Mouse (Mus musculus) limb, embryonic 11.5 days (tissue): ENCODE measurements at regions not wholly inside any gene's neighbourhood (a gene's known extent, or its start where the extent isn't known, plus 50 kb on each side); places are given as distances from the start of the nearest gene placed in this dataset.
A peak's percentile ranks its signal among the peaks of the same experiment; 100 is the strongest.
"Not testable (repeated sequence)": the region's sequence is repeated elsewhere in the genome, so short reads cannot be mapped to it uniquely, and the experiment has no call there.

Experiments used
- ATAC-seq: fragments of 200-750 bp; cut with Nextera tagmentation; 2 replicates; pipeline ENCODE4 v1.8.0; 2017; ENCODE audit warnings: low read depth; ENCODE audit not compliant: insufficient number of reproducible peaks, low FRiP score, low TSS enrichment
- DNase-seq: peaks from one replicate; pipeline ENCODE4 v3.0.0-alpha.2; 2015; ENCODE audit warnings: low spot score
- H3K27ac ChIP-seq: fragments of 300-500 bp; sonication (generic); replicated peaks from 2 replicates; pipeline ENCODE4 v1.5.1; 2014; ENCODE audit warnings: low read depth, mild to moderate bottlenecking, low read length
- H3K27me3 ChIP-seq: fragments of 300-500 bp; sonication (generic); 2 replicates; pipeline ENCODE4 v1.6.1; 2014; ENCODE audit warnings: mild to moderate bottlenecking, low read length, mixed read lengths; ENCODE audit not compliant: control insufficient read depth, insufficient read depth
- H3K36me3 ChIP-seq: fragments of 300-500 bp; sonication (generic); 2 replicates; pipeline ENCODE4 v1.6.1; 2014; ENCODE audit warnings: mild to moderate bottlenecking, low read length, moderate library complexity, mixed read lengths; ENCODE audit not compliant: control insufficient read depth, insufficient read depth
- H3K4me1 ChIP-seq: fragments of 300-500 bp; sonication (generic); 2 replicates; pipeline ENCODE4 v1.6.1; 2014; ENCODE audit warnings: low read length, mixed read lengths; ENCODE audit not compliant: control insufficient read depth, insufficient read depth
- H3K4me2 ChIP-seq: fragments of 300-500 bp; sonication (generic); 2 replicates; pipeline ENCODE4 v1.6.1; 2014; ENCODE audit warnings: low read depth, mild to moderate bottlenecking, moderate library complexity; ENCODE audit not compliant: severe bottlenecking
- H3K4me3 ChIP-seq: fragments of 300-500 bp; sonication (generic); 2 replicates; pipeline ENCODE4 v1.5.1; 2014; ENCODE audit warnings: low read depth, low read length
- H3K9ac ChIP-seq: fragments of 300-500 bp; sonication (generic); 2 replicates; pipeline ENCODE4 v1.6.1; 2014; ENCODE audit warnings: mild to moderate bottlenecking, low read length
- H3K9me3 ChIP-seq: fragments of 300-500 bp; sonication (generic); 2 replicates; pipeline ENCODE4 v1.6.1; 2016; ENCODE audit warnings: low read length; ENCODE audit not compliant: control insufficient read depth
- WGBS: fragments of 180-500 bp; shearing (Covaris S2); extraction: QIAGEN DNeasy Blood & Tissue Kit; methylation state at CpG from one replicate; pipeline ENCODE4 v1.1.7; 2014; 5-methylcytosine and 5-hydroxymethylcytosine counted together

GRCm38 (mm10) chr7:39705118-39706095 is 187.8 kb downstream of the Zfp619 start:
- H3K36me3 ChIP-seq = no peaks in the 10 kb centered on the region
- no peak overlapping the region for H3K4me2 ChIP-seq
- H3K4me3 ChIP-seq = no peak overlapping the region
- DNase-seq = no peak
- no peak overlapping the region for H3K9ac ChIP-seq
- H3K4me1 ChIP-seq = no peaks in the 10 kb centered on the region
- no peak overlapping the region for H3K27ac ChIP-seq
- no peaks in the 10 kb centered on the region for H3K9me3 ChIP-seq
- ATAC-seq = no peak
- no peaks in the 10 kb centered on the region for H3K27me3 ChIP-seq
- 52% methylated on average over 5 of the region's 5 CpGs for WGBS

DNA sequence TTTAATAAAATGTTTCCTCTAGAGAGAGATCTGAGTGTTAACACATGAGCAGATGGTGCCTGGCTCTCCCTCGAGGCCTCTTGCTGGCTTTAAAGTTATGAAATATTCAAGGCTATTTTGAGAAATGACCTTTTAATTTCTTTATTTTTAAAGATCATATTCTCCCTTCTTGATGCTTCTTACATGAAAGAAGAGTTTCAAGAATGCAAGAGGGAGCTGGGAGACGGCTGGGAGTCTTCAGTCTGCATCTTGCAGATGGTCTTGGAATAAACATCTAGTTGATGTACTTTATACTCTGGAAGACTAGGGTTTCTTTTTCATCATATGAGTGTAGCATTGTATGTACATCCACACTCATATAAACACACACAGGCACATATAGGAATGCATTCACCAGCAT is 189.0 kb downstream of the Zfp619 start:
- H3K9me3 ChIP-seq = no peaks in the 10 kb centered on the region
- no peak for ATAC-seq

GRCm38 (mm10) chr7:39716340-39717150 is 199.0 kb downstream of the Zfp619 start:
- no peak overlapping the region for H3K4me2 ChIP-seq
- no peak overlapping the region for H3K4me3 ChIP-seq
- no peaks in the 10 kb centered on the region for H3K27me3 ChIP-seq
- H3K9ac ChIP-seq = peak overlapping the region; percentile 23; the same call in 1 of the 2 replicates
- H3K27ac ChIP-seq = no peak overlapping the region
- no peaks in the 10 kb centered on the region for H3K4me1 ChIP-seq
- no peaks in the 10 kb centered on the region for H3K36me3 ChIP-seq
- DNase-seq = peak; percentile 28
- no peaks in the 10 kb centered on the region for H3K9me3 ChIP-seq
- ATAC-seq = no peak
- WGBS = 25% methylated on average over 11 of the region's 11 CpGs

More for the DNA sequence above, 189.0 kb downstream of the Zfp619 start:
- WGBS = 79% methylated on average over 2 of the region's 2 CpGs
- no peak overlapping the region for H3K4me3 ChIP-seq
- H3K27ac ChIP-seq = no peak overlapping the region
- no peak overlapping the region for H3K9ac ChIP-seq
- H3K4me1 ChIP-seq = no peaks in the 10 kb centered on the region
- no peaks in the 10 kb centered on the region for H3K36me3 ChIP-seq
- no peak overlapping the region for H3K4me2 ChIP-seq
- no peak for DNase-seq
- no peaks in the 10 kb centered on the region for H3K27me3 ChIP-seq

DNA sequence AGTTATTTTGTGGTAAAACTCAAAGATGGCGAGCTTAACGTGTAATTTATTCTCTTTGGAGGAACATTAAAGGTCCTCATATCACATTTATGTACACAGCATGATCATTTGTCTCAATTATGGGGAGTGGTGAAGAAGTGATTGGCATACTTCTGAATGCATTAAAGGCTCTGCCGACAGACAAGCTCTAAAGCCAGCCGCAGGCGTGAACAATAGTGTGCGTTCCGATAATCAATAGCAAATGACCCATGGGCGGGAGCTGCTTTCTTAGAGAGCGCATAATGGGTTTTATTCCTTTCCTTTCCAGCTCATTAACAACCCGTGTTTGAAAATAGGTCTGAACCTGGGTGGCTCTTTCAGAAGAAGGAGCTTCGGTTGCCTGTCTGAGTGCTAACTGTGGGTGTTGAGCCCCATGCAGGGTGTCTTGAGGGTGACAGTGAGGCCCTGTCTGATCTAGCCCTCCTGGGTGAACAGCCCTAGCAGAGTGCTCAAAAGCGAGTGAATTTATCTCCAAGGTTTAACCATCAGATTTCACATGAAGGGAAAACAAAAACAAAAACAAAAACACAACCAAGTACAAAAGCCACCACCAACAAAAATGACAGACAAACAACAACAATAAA is 210.5 kb downstream of the Zfp619 start:
- ATAC-seq (no peak), DNase-seq (no peak)
- Histone ChIP-seq H3K27me3 (no peaks in the 10 kb centered on the region), H3K27ac (no peak overlapping the region), H3K9me3 (no peaks in the 10 kb centered on the region), H3K4me1 (no peaks in the 10 kb centered on the region), H3K36me3 (no peaks in the 10 kb centered on the region), H3K4me3 (no peak overlapping the region), H3K9ac (no peak overlapping the region), H3K4me2 (no peak overlapping the region)
- WGBS = 72% methylated on average over 12 of the region's 12 CpGs

DNA sequence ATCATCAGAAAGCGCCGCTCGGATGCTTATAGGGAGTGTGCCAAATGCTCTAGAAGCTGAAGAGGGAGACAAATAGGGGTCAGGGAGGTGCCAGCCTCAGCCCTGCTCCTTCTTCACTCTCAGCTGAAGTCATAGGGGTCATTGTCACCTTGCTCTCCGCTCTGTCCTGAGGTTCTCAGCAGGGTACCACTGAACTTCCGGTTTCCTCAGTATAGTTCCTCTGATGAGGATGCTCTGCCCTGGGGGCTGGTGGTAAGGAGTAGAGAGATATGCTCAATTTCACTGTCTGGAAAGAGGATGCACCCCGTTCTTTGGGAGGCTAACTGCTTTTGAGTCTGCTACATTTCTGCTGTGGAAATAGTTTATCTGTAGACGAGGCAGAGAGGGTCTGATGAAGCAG is 211.4 kb downstream of the Zfp619 start:
- H3K9ac ChIP-seq = no peak overlapping the region
- H3K9me3 ChIP-seq = no peaks in the 10 kb centered on the region
- 71% methylated on average over 7 of the region's 7 CpGs for WGBS
- ATAC-seq (no peak), DNase-seq (no peak)
- no peaks in the 10 kb centered on the region for H3K4me1 ChIP-seq
- H3K27ac ChIP-seq = no peak overlapping the region
- no peak overlapping the region for H3K4me3 ChIP-seq
- no peaks in the 10 kb centered on the region for H3K27me3 ChIP-seq
- no peak overlapping the region for H3K4me2 ChIP-seq
- H3K36me3 ChIP-seq = no peaks in the 10 kb centered on the region

- H3K36me3 ChIP-seq = no peaks in the 10 kb centered on the region
- H3K4me3 ChIP-seq = no peak overlapping the region
- no peak overlapping the region for H3K27ac ChIP-seq
- H3K27me3 ChIP-seq = no peaks in the 10 kb centered on the region
- WGBS = 67% methylated on average over 3 of the region's 3 CpGs
- no peak overlapping the region for H3K4me2 ChIP-seq
- no peaks in the 10 kb centered on the region for H3K9me3 ChIP-seq
- DNase-seq (no peak), ATAC-seq (no peak)
- H3K9ac ChIP-seq = no peak overlapping the region
- H3K4me1 ChIP-seq = no peaks in the 10 kb centered on the region
Observed at GRCm38 (mm10) chr7:39729723-39730122, 212.2 kb downstream of the Zfp619 start.

DNA sequence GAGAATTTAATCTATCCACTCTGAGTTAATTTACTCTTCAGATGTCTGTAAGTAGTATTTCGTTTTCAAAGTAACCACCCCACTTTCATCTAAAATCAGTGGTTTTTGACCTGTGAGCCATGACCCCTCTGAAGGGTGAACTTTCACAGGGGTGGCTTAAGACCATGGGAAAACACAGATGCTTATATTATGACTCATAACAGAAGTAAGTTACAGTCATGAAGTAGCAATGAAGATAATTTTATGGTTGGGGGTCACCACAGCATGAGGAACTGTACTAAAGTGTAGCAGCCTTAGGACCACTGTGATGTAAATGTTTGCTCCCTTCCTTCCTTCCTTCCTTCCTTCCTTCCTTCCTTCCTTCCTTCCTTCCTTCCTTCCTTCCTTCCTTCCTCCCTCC is 215.2 kb downstream of the Zfp619 start:
- ATAC-seq (no peak), DNase-seq (no peak)
- Histone ChIP-seq H3K9ac (no peak overlapping the region), H3K27ac (no peak overlapping the region), H3K4me1 (no peaks in the 10 kb centered on the region), H3K4me3 (no peak overlapping the region), H3K4me2 (no peak overlapping the region), H3K9me3 (no peaks in the 10 kb centered on the region), H3K36me3 (no peaks in the 10 kb centered on the region), H3K27me3 (no peaks in the 10 kb centered on the region)
- 65% methylated on average over 1 of the region's 1 CpGs for WGBS

- H3K9ac ChIP-seq, DNase-seq, H3K9me3 ChIP-seq, H3K4me2 ChIP-seq, H3K4me1 ChIP-seq, H3K27me3 ChIP-seq, H3K36me3 ChIP-seq, ATAC-seq, H3K4me3 ChIP-seq, H3K27ac ChIP-seq: not testable (repeated sequence)
Observed at GRCm38 (mm10) chr7:39748395-39748794, 230.8 kb downstream of the Zfp619 start.
